Mouse (Mus musculus): ENCODE measurements around the gene Rspo3. TPM values are rescaled to one million over a fixed set of nuclear protein-coding genes. Genes with fewer than 3 reads are reported as not detected.

Gene Rspo3
- not detected for total RNA-seq (2023)

DNA sequence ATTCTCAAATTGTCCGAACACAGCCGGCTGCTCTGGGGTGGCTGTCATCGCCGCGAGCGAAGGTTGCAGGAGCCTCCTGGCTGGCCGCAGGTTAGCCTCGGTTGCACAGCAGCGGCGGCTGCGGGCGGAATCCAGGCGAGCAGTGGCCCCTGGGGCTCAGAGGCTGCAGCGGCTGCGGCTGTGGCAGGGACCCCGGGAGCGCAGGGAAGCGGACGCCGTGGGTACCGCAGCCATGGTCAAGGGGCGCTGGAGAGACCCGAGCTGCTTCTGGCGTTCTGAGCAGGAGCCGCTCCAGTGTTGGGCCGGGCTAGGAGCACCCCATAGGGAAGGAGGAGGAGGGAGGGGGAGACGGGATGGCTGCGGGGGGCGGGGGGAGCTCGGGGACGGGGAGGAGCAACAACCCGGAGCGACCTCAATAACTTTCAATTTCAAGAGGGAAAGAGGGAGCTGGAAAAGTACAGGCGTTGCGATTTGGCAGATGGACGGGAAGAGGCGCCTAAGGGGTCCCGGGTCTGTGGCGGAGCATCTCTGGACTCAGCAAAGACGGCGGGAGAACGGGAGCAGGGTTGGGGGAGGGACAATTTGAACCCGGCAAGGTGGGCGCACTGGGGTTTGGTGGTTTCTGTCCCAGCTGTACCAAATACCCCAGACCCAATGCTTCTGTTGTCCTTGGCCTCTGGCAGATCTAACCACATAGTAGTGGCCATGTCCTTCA is at the start of gene Rspo3:
Rspo3 (minus strand) TSS at position 322 of the 715 bp plus-strand sequence.

Other genes with a start within 250 kb of the Rspo3 start
- 1 to 10 TPM; 5.1 to 6.2 TPM for gene Echdc1, start 222.7 kb downstream of the Rspo3 start, total RNA-seq (2023)
- 10 to 100 TPM; 43.8 to 54.1 TPM for gene Rnf146, start 173.4 kb downstream of the Rspo3 start, total RNA-seq (2023)

Data from neutrophil, adult 59 days (primary cell).